Mouse (Mus musculus) CH12.LX (cell line): Measurements from ENCODE around the gene Lbx2. TPM values are rescaled to one million over a fixed set of nuclear protein-coding genes. Genes with fewer than 3 reads are reported as not detected.

ENCODE experiments used
- BHLHE40 ChIP-seq: IDR thresholded peaks from 2 replicates; pipeline ENCODE4 v1.6.1; 2011; ENCODE audit warnings: mild to moderate bottlenecking, low read depth, low read length, improper control_type of control experiment
- CHD2 ChIP-seq: IDR thresholded peaks from 2 replicates; pipeline ENCODE4 v1.6.1; 2011; ENCODE audit warnings: low read length, improper control_type of control experiment
- E2F4 ChIP-seq: IDR thresholded peaks from 2 replicates; pipeline ENCODE4 v1.6.1; 2011; ENCODE audit warnings: low read depth, low read length, improper control_type of control experiment; ENCODE audit not compliant: insufficient replicate concordance
- ELF1 ChIP-seq: IDR thresholded peaks from 2 replicates; pipeline ENCODE4 v1.6.1; 2014; ENCODE audit warnings: low read depth, mild to moderate bottlenecking, inconsistent platforms, low read length, improper control_type of control experiment
- EP300 ChIP-seq: IDR thresholded peaks from 2 replicates; pipeline ENCODE4 v1.6.1; 2011; ENCODE audit warnings: low read length, improper control_type of control experiment
- HCFC1 ChIP-seq: IDR thresholded peaks from 2 replicates; pipeline ENCODE4 v1.6.1; 2012; ENCODE audit warnings: low read depth, mild to moderate bottlenecking, inconsistent platforms, low read length, improper control_type of control experiment
- JUN ChIP-seq: IDR thresholded peaks from 2 replicates; pipeline ENCODE4 v1.6.1; 2011; ENCODE audit warnings: low read depth, mild to moderate bottlenecking, low read length, improper control_type of control experiment, moderate library complexity; ENCODE audit not compliant: insufficient read depth
- JUND ChIP-seq: conservative IDR thresholded peaks from 2 replicates; pipeline ENCODE4 v1.6.1; 2011; ENCODE audit warnings: low read depth, low read length, improper control_type of control experiment
- MAFK ChIP-seq: IDR thresholded peaks from 2 replicates; pipeline ENCODE4 v1.6.1; 2011; ENCODE audit warnings: low read length, improper control_type of control experiment; ENCODE audit not compliant: insufficient replicate concordance
- MAX ChIP-seq: IDR thresholded peaks from 2 replicates; pipeline ENCODE4 v1.6.1; 2011; ENCODE audit warnings: low read length, improper control_type of control experiment
- MAZ ChIP-seq: IDR thresholded peaks from 2 replicates; pipeline ENCODE4 v1.6.1; 2012; ENCODE audit warnings: low read depth, mild to moderate bottlenecking, inconsistent platforms, low read length, improper control_type of control experiment, moderate library complexity
- MEF2A ChIP-seq: IDR thresholded peaks from 2 replicates; pipeline ENCODE4 v1.6.1; 2014; ENCODE audit warnings: low read depth, mild to moderate bottlenecking, inconsistent platforms, low read length, improper control_type of control experiment, borderline replicate concordance
- MXI1 ChIP-seq: IDR thresholded peaks from 2 replicates; pipeline ENCODE4 v1.6.1; 2011; ENCODE audit warnings: mild to moderate bottlenecking, low read depth, low read length, improper control_type of control experiment
- NRF1 ChIP-seq: IDR thresholded peaks from 2 replicates; pipeline ENCODE4 v1.6.1; 2014; ENCODE audit warnings: low read depth, mild to moderate bottlenecking, inconsistent platforms, low read length, improper control_type of control experiment, moderate library complexity
- POLR2A ChIP-seq: IDR thresholded peaks from 2 replicates; pipeline ENCODE4 v1.6.1; 2011; ENCODE audit warnings: low read depth, mild to moderate bottlenecking, improper control_type of control experiment, low read length
- RAD21 ChIP-seq: IDR thresholded peaks from 2 replicates; pipeline ENCODE4 v1.6.1; 2011; ENCODE audit warnings: low read depth, mild to moderate bottlenecking, low read length, improper control_type of control experiment, moderate library complexity
- TCF12 ChIP-seq: IDR thresholded peaks from 2 replicates; pipeline ENCODE4 v1.6.1; 2014; ENCODE audit warnings: low read depth, mild to moderate bottlenecking, inconsistent platforms, low read length, improper control_type of control experiment
- USF1 ChIP-seq: IDR thresholded peaks from 2 replicates; pipeline ENCODE4 v1.6.1; 2014; ENCODE audit warnings: low read depth, mild to moderate bottlenecking, inconsistent platforms, low read length, improper control_type of control experiment
- USF2 ChIP-seq: conservative IDR thresholded peaks from 2 replicates; pipeline ENCODE4 v1.6.1; 2011; ENCODE audit warnings: low read depth, low read length, improper control_type of control experiment
- ZC3H11A ChIP-seq: IDR thresholded peaks from 2 replicates; pipeline ENCODE4 v1.6.1; 2012; ENCODE audit warnings: low read depth, mild to moderate bottlenecking, inconsistent platforms, low read length, improper control_type of control experiment
- ZKSCAN1 ChIP-seq: IDR thresholded peaks from 2 replicates; pipeline ENCODE4 v1.6.1; 2012; ENCODE audit warnings: low read depth, inconsistent platforms, low read length, improper control_type of control experiment, borderline replicate concordance
- ZMIZ1 ChIP-seq: IDR thresholded peaks from 2 replicates; pipeline ENCODE4 v1.6.1; 2012; ENCODE audit warnings: low read depth, mild to moderate bottlenecking, inconsistent platforms, low read length, improper control_type of control experiment
- ZNF384 ChIP-seq: IDR thresholded peaks from 2 replicates; pipeline ENCODE4 v1.6.1; 2012; ENCODE audit warnings: low read depth, low read length, improper control_type of control experiment, inconsistent platforms
- polyA plus RNA-seq: library from polyadenylated mRNA; unstranded; fragments of >175 nt; gene quantifications from 2 replicates; pipeline ENCODE4 v1.2.1, GENCODE M21; 2012; ENCODE audit warnings: low read depth; ENCODE audit not compliant: insufficient read length
- total RNA-seq, 2 experiments: library from RNA; depleted of rRNA; stranded (reverse); fragments of 300-350 nt in 1 of 2; fragments of >200 nt in 1 of 2; gene quantifications; 2 replicates each; pipeline ENCODE4 v1.2.3; 2012 to 2014

Lbx2 gene
- total and polyA plus RNA-seq, 3 experiments = 1.2 TPM; not detected in 2

GRCm38 (mm10) chr6:83120930-83121862 lies 35.0 kb downstream of the Lbx2 start, which contains the start of gene Wbp1 (continued):
- TF ChIP-seq E2F4 (peak; percentile 61; the same call in 1 of the 2 replicates), ZNF384 (no peak), USF2 (no peak), JUN (no peak), ELF1 (0 out of 2 replicates have a peak, but pooled peaks have one; percentile 12), NRF1 (peak; percentile 56), MAZ (0 out of 2 replicates have a peak, but pooled peaks have one; percentile 17), USF1 (peak; percentile 11; the same call in 1 of the 2 replicates), EP300 (no peak), POLR2A (peak; percentile 83), MAFK (no peak), MEF2A (0 out of 2 replicates have a peak, but pooled peaks have one; percentile 32), HCFC1 (peak; percentile 60), RAD21 (no peak), ZKSCAN1 (no peak), ZC3H11A (no peak), MAX (peak; percentile 66), MXI1 (peak; percentile 74; the same call in 1 of the 2 replicates), BHLHE40 (no peak), CHD2 (peak; percentile 87), JUND (no peak), TCF12 (peak; percentile 39; the same call in 1 of the 2 replicates), ZMIZ1 (peak; percentile 93)
